Mouse (Mus musculus) kidney, adult 2 months (tissue): Measurements from ENCODE around the gene Spats2. TPM values are rescaled to one million over a fixed set of nuclear protein-coding genes. Genes with fewer than 3 reads are reported as not detected.
A peak's percentile ranks its signal among the peaks of the same experiment; 100 is the strongest.
"Not testable (repeated sequence)": the region's sequence is repeated elsewhere in the genome, so short reads cannot be mapped to it uniquely, and the experiment has no call there.

ENCODE experiments used
- DNase-seq: peaks from one replicate; pipeline ENCODE4 v3.0.0; 2021
- H3K27ac ChIP-seq: fragments of 200-500 bp; 2 replicates; pipeline ENCODE4 v1.5.1; 2012; ENCODE audit warnings: low read depth, low read length, control low read depth, inconsistent platforms; ENCODE audit not compliant: insufficient read depth
- H3K27me3 ChIP-seq: fragments of 200-500 bp; replicated peaks from 2 replicates; pipeline ENCODE4 v1.6.1; 2012; ENCODE audit warnings: mild to moderate bottlenecking, moderate library complexity, low read length, inconsistent platforms; ENCODE audit not compliant: control insufficient read depth, insufficient read depth
- H3K36me3 ChIP-seq: fragments of 200-500 bp; 2 replicates; pipeline ENCODE4 v1.6.1; 2012; ENCODE audit warnings: mild to moderate bottlenecking, moderate library complexity, low read length, inconsistent platforms; ENCODE audit not compliant: control insufficient read depth, insufficient read depth
- H3K4me1 ChIP-seq: fragments of 200-500 bp; 2 replicates; pipeline ENCODE4 v1.6.1; 2011; ENCODE audit warnings: low read length; ENCODE audit not compliant: control insufficient read depth, insufficient read depth
- H3K4me3 ChIP-seq: fragments of 200-500 bp; 2 replicates; pipeline ENCODE4 v1.5.1; 2011; ENCODE audit warnings: mild to moderate bottlenecking, low read depth, low read length, control low read depth; ENCODE audit not compliant: insufficient read depth
- CTCF ChIP-seq: fragments of 200-500 bp; conservative IDR thresholded peaks from 2 replicates; pipeline ENCODE4 v1.5.1; 2011; ENCODE audit warnings: low read depth, mild to moderate bottlenecking, control low read depth, low read length, moderate library complexity, mixed read lengths; ENCODE audit not compliant: insufficient read depth, insufficient read length
- POLR2A ChIP-seq: fragments of 200-500 bp; IDR thresholded peaks from one replicate; pipeline ENCODE4 v1.6.1; 2011; ENCODE audit warnings: low read depth, low read length, control low read depth
- WGBS: fragments of 180-500 bp; shearing (Covaris S2); methylation state at CpG from one replicate; pipeline ENCODE4 v1.1.7; 2018; 5-methylcytosine and 5-hydroxymethylcytosine counted together
- polyA plus RNA-seq: library from polyadenylated mRNA; depleted of rRNA; stranded (reverse); fragments of >200 nt; gene quantifications from 2 replicates; pipeline ENCODE4 v1.2.3, GENCODE M21; 2012

Gene Spats2
- polyA plus RNA-seq, 1 experiment, result 8.6 TPM

DNA sequence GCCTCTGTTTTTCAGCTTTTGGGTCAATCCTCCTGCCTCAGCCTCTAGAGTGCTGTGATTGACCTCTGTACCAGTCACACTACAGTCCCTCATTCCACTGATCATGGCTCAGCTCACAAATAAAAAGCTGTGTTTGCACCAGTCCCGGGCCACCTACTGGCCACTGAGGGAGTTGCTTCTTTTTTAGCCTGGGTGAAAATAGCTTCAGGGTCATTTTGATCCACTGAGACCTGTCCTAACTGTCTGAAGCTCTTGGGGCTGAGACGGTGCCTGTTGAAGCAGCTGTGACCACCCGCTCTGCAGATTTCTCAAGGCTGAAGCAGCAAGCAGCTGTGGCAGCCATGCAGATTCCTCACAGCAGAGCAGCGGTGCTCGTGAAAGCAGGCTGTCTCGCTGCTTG is 14.0 kb downstream of the Spats2 start:
- TF ChIP-seq CTCF (peak; percentile 72), POLR2A (no peak)
- 69% methylated on average over 6 of the region's 6 CpGs for WGBS
- Histone ChIP-seq H3K27ac (no peak overlapping the region), H3K4me3 (no peak overlapping the region), H3K4me1 (no peaks in the 10 kb centered on the region), H3K27me3 (no peaks in the 10 kb centered on the region), H3K36me3 (no peaks in the 10 kb centered on the region)
- DNase-seq, result peak; percentile 57

DNA sequence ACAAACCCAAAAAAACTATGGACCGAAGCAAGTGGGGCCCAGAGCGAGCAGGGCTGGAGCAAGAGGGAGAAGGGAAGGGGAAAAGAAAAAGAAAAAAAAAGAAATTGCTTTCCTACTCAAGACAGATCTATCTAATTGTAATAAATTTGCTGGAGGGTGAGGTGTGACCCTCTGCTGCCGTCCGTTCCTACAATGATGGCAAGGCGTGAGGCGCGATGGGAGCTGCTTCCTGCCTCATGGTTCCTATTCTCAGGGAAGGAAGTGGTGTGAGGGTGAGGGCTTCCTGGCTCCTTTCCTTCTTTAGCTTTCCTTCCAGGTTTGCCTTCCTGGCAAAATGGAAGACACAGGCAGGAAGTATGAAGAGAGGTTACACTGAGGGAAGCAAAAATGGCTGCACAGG is 24.8 kb downstream of the Spats2 start:
- Histone ChIP-seq H3K27me3 (no peaks in the 10 kb centered on the region), H3K4me1 (no peaks in the 10 kb centered on the region), H3K36me3 (no peaks in the 10 kb centered on the region), H3K4me3 (no peak overlapping the region), H3K27ac (no peak overlapping the region)
- no peak for TF ChIP-seq CTCF
- TF ChIP-seq POLR2A, result no peak
- DNase-seq, result no peak
- 89% methylated on average over 7 of the region's 7 CpGs for WGBS

DNA sequence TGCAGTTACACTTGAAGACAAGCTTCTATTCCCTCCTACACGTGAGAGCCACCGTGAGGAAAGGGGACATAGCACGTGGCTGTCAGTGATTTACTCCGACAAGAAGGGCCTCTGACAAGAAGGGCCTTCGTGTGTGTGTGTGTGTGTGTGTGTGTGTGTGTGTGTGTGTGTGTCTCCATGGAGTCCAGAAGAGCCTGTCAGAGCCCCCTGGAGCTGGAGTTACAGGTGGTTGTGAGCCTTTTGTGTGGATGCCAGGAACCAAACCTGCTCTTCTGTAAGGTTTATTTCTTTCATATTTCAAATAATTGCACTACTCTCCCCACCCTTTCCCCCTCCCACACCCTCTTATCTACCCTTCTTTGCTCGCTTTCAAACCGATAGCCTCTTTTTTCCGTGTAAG is 25.6 kb downstream of the Spats2 start:
- Histone ChIP-seq H3K4me1 (no peaks in the 10 kb centered on the region), H3K36me3 (no peaks in the 10 kb centered on the region), H3K27me3 (no peaks in the 10 kb centered on the region), H3K27ac (no peak overlapping the region), H3K4me3 (no peak overlapping the region)
- WGBS, result 68% methylated on average over 8 of the region's 8 CpGs
- no peak for DNase-seq
- TF ChIP-seq POLR2A (no peak), CTCF (no peak)

DNA sequence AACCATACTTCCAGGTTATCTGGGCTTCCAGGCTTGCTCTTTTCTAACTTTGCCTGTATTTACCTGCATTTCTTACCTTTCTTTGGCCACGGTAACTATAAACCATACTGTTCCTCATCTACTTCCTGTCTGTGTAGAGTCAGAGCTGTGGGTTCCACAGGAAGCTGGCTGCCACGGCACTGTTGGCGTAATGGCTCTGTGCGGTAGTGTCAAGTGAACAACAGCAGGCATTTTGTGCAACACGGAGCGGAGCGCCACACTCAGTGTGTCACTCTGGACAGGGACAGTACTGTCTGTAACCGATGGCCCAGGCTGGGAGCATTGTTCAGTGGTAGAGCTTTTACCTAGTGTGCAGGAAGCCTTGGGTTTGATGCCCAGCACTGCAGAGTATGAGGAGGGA is 27.8 kb downstream of the Spats2 start:
- no peak overlapping the region for H3K4me3 ChIP-seq
- 95% methylated on average over 8 of the region's 8 CpGs for WGBS

DNA sequence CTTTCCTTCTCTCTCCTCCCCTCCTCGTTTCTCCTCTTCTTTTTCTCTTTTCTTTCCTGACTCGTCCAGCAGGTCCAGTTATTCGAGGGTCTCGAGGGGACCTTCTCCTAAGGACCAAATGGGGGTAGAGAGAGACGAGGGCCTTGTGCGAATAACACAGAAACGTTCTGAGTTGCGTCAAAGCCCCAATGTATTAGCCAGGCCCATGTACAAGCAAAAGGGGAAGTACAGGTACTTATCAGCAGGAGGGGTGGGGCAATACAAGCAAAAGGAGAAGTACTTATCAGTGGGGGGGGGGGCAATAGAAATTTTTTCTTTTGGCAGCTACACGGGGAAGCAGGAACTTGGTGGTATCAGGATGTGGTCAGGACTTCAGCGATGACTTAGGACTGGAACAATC is 28.8 kb downstream of the Spats2 start:
- DNase-seq, H3K36me3 ChIP-seq, H3K27ac ChIP-seq, H3K4me3 ChIP-seq, H3K4me1 ChIP-seq, H3K27me3 ChIP-seq: not testable (repeated sequence)
- WGBS, result 93% methylated on average over 10 of the region's 10 CpGs

More for the DNA sequence above, 27.8 kb downstream of the Spats2 start:
- H3K27me3 ChIP-seq, result no peaks in the 10 kb centered on the region
- no peaks in the 10 kb centered on the region for H3K36me3 ChIP-seq
- H3K4me1 ChIP-seq, result no peaks in the 10 kb centered on the region
- no peak for TF ChIP-seq POLR2A
- TF ChIP-seq CTCF, result no peak
- no peak overlapping the region for H3K27ac ChIP-seq
- DNase-seq, result no peak

DNA sequence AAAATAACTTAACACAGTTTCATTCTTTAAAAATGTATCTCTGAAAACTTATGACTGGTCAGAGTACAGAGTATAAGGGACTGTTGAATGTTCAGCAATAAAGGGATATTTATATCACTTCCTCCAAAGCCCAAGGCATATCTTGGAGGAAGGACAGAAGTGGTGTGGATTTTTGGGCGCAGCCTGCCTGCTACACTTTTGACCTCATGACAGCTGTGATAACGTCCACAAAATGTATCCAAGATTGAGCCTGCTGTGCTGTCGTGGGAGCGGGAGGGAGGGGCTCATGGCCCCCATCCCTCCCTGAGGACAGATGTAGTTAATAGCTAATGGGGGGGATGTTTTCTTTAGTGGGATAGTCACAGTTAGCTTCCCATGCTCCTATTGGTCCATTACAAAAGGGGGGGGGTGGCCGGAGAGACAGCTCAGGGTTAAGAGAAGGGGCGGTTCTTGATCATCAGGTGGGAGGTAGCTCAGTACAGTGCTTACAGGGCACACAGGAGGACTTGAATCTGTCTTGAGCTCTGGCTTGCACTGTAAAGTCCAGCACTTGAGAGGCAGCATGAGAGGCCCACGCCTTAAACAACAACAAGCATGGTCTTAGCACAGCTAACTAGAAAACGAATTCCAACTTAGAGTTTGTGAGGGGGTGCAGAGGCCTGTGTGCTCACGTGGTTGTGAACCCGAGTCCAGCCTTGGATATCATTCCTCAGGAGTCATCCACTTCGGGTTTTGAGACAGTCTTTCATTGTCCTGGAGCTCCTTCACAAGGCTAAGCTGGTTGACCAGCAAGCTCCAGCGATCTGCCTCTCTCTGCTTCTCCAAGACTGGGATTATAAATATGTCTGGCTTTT is 38.0 kb downstream of the Spats2 start:
- Histone ChIP-seq H3K27ac (no peak overlapping the region), H3K36me3 (no peaks in the 10 kb centered on the region; the same call in 1 of the 2 replicates), H3K4me1 (no peaks in the 10 kb centered on the region), H3K4me3 (no peak overlapping the region), H3K27me3 (no peaks in the 10 kb centered on the region)
- no peak for DNase-seq
- 62% methylated on average over 12 of the region's 12 CpGs for WGBS
- no peak for TF ChIP-seq POLR2A
- TF ChIP-seq CTCF, result no peak

DNA sequence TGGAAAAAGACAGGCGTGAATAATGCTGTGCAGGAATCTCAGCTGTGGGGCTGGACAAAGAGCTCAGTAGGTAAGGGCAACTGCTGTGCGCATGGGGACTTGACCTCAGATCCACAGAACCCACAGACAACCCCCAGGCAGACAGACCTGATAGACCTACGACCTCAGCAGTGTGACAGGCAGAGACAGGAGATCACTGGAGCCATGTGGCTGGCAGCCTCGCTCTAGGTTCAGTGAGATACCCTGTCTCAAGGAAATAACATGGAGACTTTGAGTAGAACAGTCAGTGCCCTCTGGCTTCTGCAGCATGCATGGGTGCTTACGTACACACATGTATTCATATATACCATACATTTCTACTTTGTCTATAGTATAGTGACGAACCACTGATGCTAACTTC is 46.4 kb downstream of the Spats2 start:
- no peak overlapping the region for H3K4me3 ChIP-seq
- no peaks in the 10 kb centered on the region; the same call in 1 of the 2 replicates for H3K36me3 ChIP-seq
- 96% methylated on average over 6 of the region's 6 CpGs for WGBS
- no peaks in the 10 kb centered on the region for H3K27me3 ChIP-seq
- no peak overlapping the region for H3K27ac ChIP-seq
- no peaks in the 10 kb centered on the region for H3K4me1 ChIP-seq
- TF ChIP-seq CTCF, result no peak
- TF ChIP-seq POLR2A, result no peak
- DNase-seq, result no peak
